Mouse (Mus musculus) lung, embryonic 16.5 days (tissue): ENCODE data around the gene Lztr1. TPM values are rescaled to one million over a fixed set of nuclear protein-coding genes. Genes with fewer than 3 reads are reported as not detected.
"Not testable (repeated sequence)": the region's sequence is repeated elsewhere in the genome, so short reads cannot be mapped to it uniquely, and the experiment has no call there.

Experiments
- ATAC-seq: fragments of 200-750 bp; cut with Nextera tagmentation; 2 replicates; pipeline ENCODE4 v1.8.0; 2017; ENCODE audit warnings: low read depth, mild to moderate bottlenecking, moderate library complexity
- H3K27ac ChIP-seq: fragments of 300-500 bp; sonication (generic); 2 replicates; pipeline ENCODE4 v1.5.1; 2014; ENCODE audit warnings: mild to moderate bottlenecking, control low read depth, low read length
- H3K27me3 ChIP-seq: fragments of 300-500 bp; sonication (generic); 2 replicates; pipeline ENCODE4 v1.6.1; 2014; ENCODE audit warnings: low read depth, low read length, mixed read lengths; ENCODE audit not compliant: control insufficient read depth, insufficient read depth
- H3K36me3 ChIP-seq: fragments of 300-500 bp; sonication (generic); 2 replicates; pipeline ENCODE4 v1.6.1; 2014; ENCODE audit warnings: low read length; ENCODE audit not compliant: control insufficient read depth, insufficient read depth
- H3K4me1 ChIP-seq: fragments of 300-500 bp; sonication (generic); replicated peaks from 2 replicates; pipeline ENCODE4 v1.6.1; 2014; ENCODE audit warnings: low read length, mixed read lengths; ENCODE audit not compliant: control insufficient read depth, insufficient read depth
- H3K4me2 ChIP-seq: fragments of 300-500 bp; sonication (generic); 2 replicates; pipeline ENCODE4 v1.6.1; 2014; ENCODE audit warnings: low read depth, low read length, control low read depth
- H3K4me3 ChIP-seq: fragments of 300-500 bp; sonication (generic); 2 replicates; pipeline ENCODE4 v1.5.1; 2014; ENCODE audit warnings: mild to moderate bottlenecking, low read length, control low read depth
- H3K9ac ChIP-seq: fragments of 300-500 bp; sonication (generic); 2 replicates; pipeline ENCODE4 v1.6.1; 2014; ENCODE audit warnings: low read length, control low read depth
- H3K9me3 ChIP-seq: fragments of 300-500 bp; sonication (generic); 2 replicates; pipeline ENCODE4 v1.6.1; 2016; ENCODE audit warnings: low read length; ENCODE audit not compliant: control insufficient read depth
- WGBS: fragments of 180-500 bp; shearing (Covaris S2); extraction: QIAGEN DNeasy Blood & Tissue Kit; methylation state at CpG from one replicate; pipeline ENCODE4 v1.1.7; 2014; 5-methylcytosine and 5-hydroxymethylcytosine counted together
- polyA plus RNA-seq: library from polyadenylated mRNA; unstranded; fragments of >200 nt; fragmentation: Nextera tagmentation; extraction: Ambion mirVana; gene quantifications from 2 replicates; pipeline ENCODE4 v1.2.1, GENCODE M21; 2015

The Lztr1 gene
- polyA plus RNA-seq, 1 experiment from 2014 or later, result 75.6 TPM

- H3K4me2 ChIP-seq, result no peak overlapping the region
- ATAC-seq, result no peak
These were observed 28.1 kb downstream of the Lztr1 start for GRCm38 (mm10) chr16:17536584-17536983.

GRCm38 (mm10) chr16:17542632-17543031 is 34.1 kb downstream of the Lztr1 start:
- no peak for ATAC-seq
- Histone ChIP-seq H3K4me1 (no peaks in the 10 kb centered on the region), H3K27me3 (no peaks in the 10 kb centered on the region; the same call in none of the 2 replicates), H3K36me3 (no peaks in the 10 kb centered on the region), H3K4me3 (no peak overlapping the region), H3K9ac (no peak overlapping the region), H3K27ac (no peak overlapping the region), H3K4me2 (no peak overlapping the region), H3K9me3 (no peaks in the 10 kb centered on the region)
- 68% methylated on average over 2 of the region's 2 CpGs for WGBS

More at GRCm38 (mm10) chr16:17536584-17536983, 28.1 kb downstream of the Lztr1 start:
- Histone ChIP-seq H3K9ac (no peak overlapping the region), H3K36me3 (no peaks in the 10 kb centered on the region), H3K27me3 (no peaks in the 10 kb centered on the region; the same call in none of the 2 replicates), H3K4me1 (peaks cover 4% of the 10 kb centered on the region), H3K9me3 (peaks cover 2% of the 10 kb centered on the region; the same call in 1 of the 2 replicates), H3K4me3 (no peak overlapping the region), H3K27ac (no peak overlapping the region)
- 86% methylated on average over 3 of the region's 3 CpGs for WGBS

- WGBS, result 68% methylated on average over 7 of the region's 7 CpGs
These were observed 44.3 kb downstream of the Lztr1 start for GRCm38 (mm10) chr16:17552837-17553236.

GRCm38 (mm10) chr16:17553910-17554685 is 45.6 kb downstream of the Lztr1 start:
- Histone ChIP-seq H3K27ac (peak overlapping the region; percentile 59; the same call in 1 of the 2 replicates), H3K27me3 (no peaks in the 10 kb centered on the region), H3K4me3 (peak overlapping the region; percentile 18), H3K36me3 (no peaks in the 10 kb centered on the region), H3K9me3 (no peaks in the 10 kb centered on the region), H3K4me2 (peak overlapping the region; percentile 51), H3K4me1 (peaks cover 22% of the 10 kb centered on the region), H3K9ac (no peak overlapping the region)
- peak; percentile 96 for ATAC-seq
- 7% methylated on average over 18 of the region's 18 CpGs for WGBS

More at GRCm38 (mm10) chr16:17552837-17553236, 44.3 kb downstream of the Lztr1 start:
- Histone ChIP-seq H3K4me3 (no peak overlapping the region), H3K27ac (no peak overlapping the region), H3K4me2 (no peak overlapping the region), H3K36me3 (no peaks in the 10 kb centered on the region), H3K27me3 (no peaks in the 10 kb centered on the region), H3K9ac (no peak overlapping the region), H3K9me3 (no peaks in the 10 kb centered on the region), H3K4me1 (peaks cover 12% of the 10 kb centered on the region)
- no peak for ATAC-seq

GRCm38 (mm10) chr16:17554702-17555101 is 46.2 kb downstream of the Lztr1 start:
- Histone ChIP-seq H3K4me2 (peak overlapping the region; percentile 51), H3K27ac (peak overlapping the region; percentile 59), H3K4me1 (peaks cover 24% of the 10 kb centered on the region)
- H3K36me3 ChIP-seq, H3K27me3 ChIP-seq, H3K9ac ChIP-seq, H3K4me3 ChIP-seq, H3K9me3 ChIP-seq: not testable (repeated sequence)
- ATAC-seq, result peak; percentile 37; the same call in 1 of the 2 replicates
- WGBS, result 23% methylated on average over 4 of the region's 4 CpGs

- H3K4me1 ChIP-seq, result peaks cover 31% of the 10 kb centered on the region
- 79% methylated on average over 4 of the region's 4 CpGs for WGBS
These were observed 47.7 kb downstream of the Lztr1 start for GRCm38 (mm10) chr16:17556180-17556579.

GRCm38 (mm10) chr16:17556907-17557306 is 48.4 kb downstream of the Lztr1 start:
- H3K4me2 ChIP-seq, result no peak overlapping the region
- no peak overlapping the region for H3K4me3 ChIP-seq
- H3K27me3 ChIP-seq, result no peaks in the 10 kb centered on the region
- no peaks in the 10 kb centered on the region for H3K9me3 ChIP-seq
- no peak overlapping the region for H3K27ac ChIP-seq
- ATAC-seq, result no peak
- WGBS, result 43% methylated on average over 4 of the region's 4 CpGs
- H3K4me1 ChIP-seq, result peaks cover 39% of the 10 kb centered on the region
- no peaks in the 10 kb centered on the region for H3K36me3 ChIP-seq
- no peak overlapping the region for H3K9ac ChIP-seq

More at GRCm38 (mm10) chr16:17556180-17556579, 47.7 kb downstream of the Lztr1 start:
- no peak overlapping the region for H3K9ac ChIP-seq
- H3K4me2 ChIP-seq, result no peak overlapping the region
- no peak for ATAC-seq
- no peak overlapping the region for H3K4me3 ChIP-seq
- H3K27ac ChIP-seq, result no peak overlapping the region
- H3K27me3 ChIP-seq, result no peaks in the 10 kb centered on the region
- H3K36me3 ChIP-seq, result no peaks in the 10 kb centered on the region
- no peaks in the 10 kb centered on the region for H3K9me3 ChIP-seq

GRCm38 (mm10) chr16:17557947-17558480 is 49.5 kb downstream of the Lztr1 start:
- ATAC-seq, result no peak
- H3K9ac ChIP-seq, result no peak overlapping the region; the same call in 1 of the 2 replicates
- no peaks in the 10 kb centered on the region for H3K9me3 ChIP-seq
- WGBS, result 2% methylated on average over 5 of the region's 5 CpGs
- peak overlapping the region; percentile 41; the same call in 1 of the 2 replicates for H3K4me2 ChIP-seq
- H3K36me3 ChIP-seq, result no peaks in the 10 kb centered on the region
- H3K4me1 ChIP-seq, result peaks cover 43% of the 10 kb centered on the region
- peak overlapping the region; percentile 52 for H3K27ac ChIP-seq
- H3K27me3 ChIP-seq, result no peaks in the 10 kb centered on the region
- H3K4me3 ChIP-seq, result no peak overlapping the region

- H3K9me3 ChIP-seq, result no peaks in the 10 kb centered on the region
- peak; percentile 32; the same call in 1 of the 2 replicates for ATAC-seq
- peaks cover 41% of the 10 kb centered on the region for H3K4me1 ChIP-seq
- no peaks in the 10 kb centered on the region for H3K36me3 ChIP-seq
- H3K4me3 ChIP-seq, result 0 out of 2 replicates have a peak overlapping the region, but pooled peaks have one; percentile 0
- no peaks in the 10 kb centered on the region for H3K27me3 ChIP-seq
- H3K4me2 ChIP-seq, result peak overlapping the region; percentile 41
- WGBS, result 2% methylated on average over 5 of the region's 5 CpGs
- peak overlapping the region; percentile 52 for H3K27ac ChIP-seq
- peak overlapping the region; percentile 40 for H3K9ac ChIP-seq
These were observed 50.3 kb downstream of the Lztr1 start for GRCm38 (mm10) chr16:17558811-17559210.
